Mouse (Mus musculus) MEL (cell line): Measurements from ENCODE around the gene Dcdc2b. TPM values are rescaled to one million over a fixed set of nuclear protein-coding genes. Genes with fewer than 3 reads are reported as not detected.

Experiments
- DNase-seq: peaks from one replicate; pipeline ENCODE4 v3.0.0; 2011; ENCODE audit warnings: low read depth, low spot score
- H3K27ac ChIP-seq: 2 replicates; pipeline ENCODE4 v1.5.1; 2012; ENCODE audit warnings: low read depth, mild to moderate bottlenecking, control low read depth, low read length, moderate library complexity; ENCODE audit not compliant: control insufficient read depth
- H3K27me3 ChIP-seq, 2 experiments: fragments of 150-350 bp in 1 of 2; sonication (generic) in 1 of 2; 2 replicates each; pipeline ENCODE4 v1.6.1; 2012; ENCODE audit warnings: low read length in 2 of 2, mild to moderate bottlenecking in 2 of 2, improper control_type of control experiment in 1 of 2, moderate library complexity in 1 of 2; ENCODE audit not compliant: insufficient read depth in 2 of 2, control insufficient read depth in 1 of 2
- H3K36me3 ChIP-seq, 2 experiments: 2 replicates each; pipeline ENCODE4 v1.6.1; 2012 to 2014; ENCODE audit warnings: low read length in 2 of 2, improper control_type of control experiment in 1 of 2, inconsistent platforms in 1 of 2, mild to moderate bottlenecking in 1 of 2; ENCODE audit not compliant: insufficient read depth in 2 of 2, control insufficient read depth in 1 of 2
- H3K4me1 ChIP-seq, 2 experiments: fragments of 150-350 bp in 1 of 2; sonication (generic) in 1 of 2; 2 replicates each; pipeline ENCODE4 v1.6.1; 2012; ENCODE audit warnings: low read length in 2 of 2, improper control_type of control experiment in 1 of 2, mild to moderate bottlenecking in 1 of 2; ENCODE audit not compliant: insufficient read depth in 2 of 2, control insufficient read depth in 1 of 2
- H3K4me3 ChIP-seq, 2 experiments: fragments of 150-350 bp in 1 of 2; sonication (generic) in 1 of 2; 2 replicates each; pipeline ENCODE4 v1.5.1; 2012; ENCODE audit warnings: low read depth in 2 of 2, low read length in 2 of 2, mild to moderate bottlenecking in 2 of 2, moderate library complexity in 2 of 2, control low read depth in 1 of 2, improper control_type of control experiment in 1 of 2; ENCODE audit not compliant: control insufficient read depth in 1 of 2, insufficient read depth in 1 of 2
- H3K79me2 ChIP-seq: 2 replicates; pipeline ENCODE4 v1.6.1; 2012; ENCODE audit warnings: mild to moderate bottlenecking, low read length, moderate library complexity; ENCODE audit not compliant: control insufficient read depth, poor library complexity, insufficient read depth
- H3K9ac ChIP-seq: 2 replicates; pipeline ENCODE4 v1.6.1; 2012; ENCODE audit warnings: low read depth, mild to moderate bottlenecking, control low read depth, low read length, moderate library complexity; ENCODE audit not compliant: control insufficient read depth, poor library complexity, severe bottlenecking
- H3K9me3 ChIP-seq: fragments of 150-350 bp; sonication (generic); replicated peaks from 2 replicates; pipeline ENCODE4 v1.6.1; 2012; ENCODE audit warnings: mild to moderate bottlenecking, low read length, improper control_type of control experiment, moderate library complexity; ENCODE audit not compliant: insufficient read depth
- BHLHE40 ChIP-seq: IDR thresholded peaks from 2 replicates; pipeline ENCODE4 v1.6.1; 2012; ENCODE audit warnings: low read depth, mild to moderate bottlenecking, inconsistent platforms, low read length, improper control_type of control experiment, borderline replicate concordance
- CHD2 ChIP-seq: IDR thresholded peaks from 2 replicates; pipeline ENCODE4 v1.6.1; 2011; ENCODE audit warnings: low read length, improper control_type of control experiment
- CTCF ChIP-seq, 3 experiments: IDR thresholded peaks in 2 of 3; conservative IDR thresholded peaks in 1 of 3; 2 replicates each; pipeline ENCODE4 v1.5.1; 2011 to 2012; ENCODE audit warnings: low read length in 3 of 3, low read depth in 2 of 3, mild to moderate bottlenecking in 2 of 3, improper control_type of control experiment in 1 of 3, inconsistent platforms in 1 of 3, mixed read lengths in 1 of 3, moderate library complexity in 1 of 3; ENCODE audit not compliant: control insufficient read depth in 1 of 3, insufficient read depth in 1 of 3, poor library complexity in 1 of 3, severe bottlenecking in 1 of 3
- ELF1 ChIP-seq: IDR thresholded peaks from 2 replicates; pipeline ENCODE4 v1.6.1; 2014; ENCODE audit warnings: low read depth, mild to moderate bottlenecking, inconsistent platforms, low read length, improper control_type of control experiment, moderate library complexity
- HCFC1 ChIP-seq: IDR thresholded peaks from 2 replicates; pipeline ENCODE4 v1.6.1; 2012; ENCODE audit warnings: low read depth, mild to moderate bottlenecking, inconsistent platforms, low read length, improper control_type of control experiment, moderate library complexity
- JUND ChIP-seq: IDR thresholded peaks from 2 replicates; pipeline ENCODE4 v1.6.1; 2011; ENCODE audit warnings: low read depth, mild to moderate bottlenecking, improper control_type of control experiment, low read length
- MAFK ChIP-seq: IDR thresholded peaks from 2 replicates; pipeline ENCODE4 v1.6.1; 2011; ENCODE audit warnings: low read depth, mild to moderate bottlenecking, low read length, improper control_type of control experiment, borderline replicate concordance
- MEF2A ChIP-seq: IDR thresholded peaks from 2 replicates; pipeline ENCODE4 v1.6.1; 2014; ENCODE audit warnings: low read depth, mild to moderate bottlenecking, inconsistent platforms, low read length, improper control_type of control experiment; ENCODE audit not compliant: poor library complexity, insufficient replicate concordance, severe bottlenecking; ENCODE audit errors: extremely low read depth
- MYC ChIP-seq: IDR thresholded peaks from 2 replicates; pipeline ENCODE4 v1.6.1; 2011; ENCODE audit warnings: low read depth, mild to moderate bottlenecking, low read length, improper control_type of control experiment, moderate library complexity
- NRF1 ChIP-seq: IDR thresholded peaks from 2 replicates; pipeline ENCODE4 v1.6.1; 2014; ENCODE audit warnings: low read depth, mild to moderate bottlenecking, inconsistent platforms, low read length, improper control_type of control experiment, moderate library complexity; ENCODE audit not compliant: poor library complexity, insufficient read depth, severe bottlenecking
- RAD21 ChIP-seq: IDR thresholded peaks from 2 replicates; pipeline ENCODE4 v1.6.1; 2011; ENCODE audit warnings: mild to moderate bottlenecking, low read depth, low read length, improper control_type of control experiment
- SIN3A ChIP-seq: IDR thresholded peaks from 2 replicates; pipeline ENCODE4 v1.6.1; 2012; ENCODE audit warnings: low read length, improper control_type of control experiment, inconsistent platforms
- SMC3 ChIP-seq: IDR thresholded peaks from 2 replicates; pipeline ENCODE4 v1.6.1; 2011; ENCODE audit warnings: low read depth, low read length, improper control_type of control experiment
- TAL1 ChIP-seq: IDR thresholded peaks from 2 replicates; pipeline ENCODE4 v1.6.1; 2012; ENCODE audit warnings: mild to moderate bottlenecking, inconsistent platforms, low read length, moderate library complexity, mixed read lengths
- TBP ChIP-seq: IDR thresholded peaks from 2 replicates; pipeline ENCODE4 v1.8.0; 2011; ENCODE audit warnings: low read depth, low read length, improper control_type of control experiment
- TCF12 ChIP-seq: IDR thresholded peaks from 2 replicates; pipeline ENCODE4 v1.6.1; 2014; ENCODE audit warnings: low read depth, mild to moderate bottlenecking, inconsistent platforms, low read length, improper control_type of control experiment, moderate library complexity
- USF1 ChIP-seq: IDR thresholded peaks from 2 replicates; pipeline ENCODE4 v1.6.1; 2014; ENCODE audit warnings: low read depth, mild to moderate bottlenecking, inconsistent platforms, low read length, improper control_type of control experiment, moderate library complexity
- USF2 ChIP-seq, 2 experiments: IDR thresholded peaks; 2 replicates each; pipeline ENCODE4 v1.6.1; 2011 to 2012; ENCODE audit warnings: improper control_type of control experiment in 2 of 2, low read length in 2 of 2, borderline replicate concordance in 1 of 2, inconsistent platforms in 1 of 2, low read depth in 1 of 2, mild to moderate bottlenecking in 1 of 2; ENCODE audit not compliant: insufficient read depth in 1 of 2
- ZC3H11A ChIP-seq: IDR thresholded peaks from 2 replicates; pipeline ENCODE4 v1.6.1; 2012; ENCODE audit warnings: low read depth, mild to moderate bottlenecking, inconsistent platforms, low read length, improper control_type of control experiment
- ZNF384 ChIP-seq: IDR thresholded peaks from 2 replicates; pipeline ENCODE4 v1.6.1; 2012; ENCODE audit warnings: low read depth, mild to moderate bottlenecking, inconsistent platforms, low read length, improper control_type of control experiment
- polyA plus RNA-seq, 2 experiments: library from polyadenylated mRNA; stranded (reverse) in 1 of 2; unstranded in 1 of 2; fragments of >175 nt in 1 of 2; fragments of >200 nt in 1 of 2; gene quantifications; 2 replicates each; pipeline versions ENCODE4 v1.2.1 to v1.2.4; 2012; ENCODE audit warnings: low replicate concordance in 2 of 2, low read depth in 1 of 2; ENCODE audit not compliant: insufficient read length in 2 of 2, insufficient read depth in 1 of 2, missing spikeins in 1 of 2
- total RNA-seq: library from RNA; depleted of rRNA; stranded (reverse); fragments of 300-350 nt; gene quantifications from 2 replicates; pipeline ENCODE4 v1.2.3, GENCODE M21; 2012

Gene Dcdc2b
- total and polyA plus RNA-seq, 3 experiments, result 1.3 TPM; not detected in 2

- Histone ChIP-seq H3K27me3 (no peaks in the 10 kb centered on the region), H3K79me2 (no peaks in the 10 kb centered on the region), H3K36me3 (peaks cover 0 to 6% of the 10 kb centered on the region in 2 experiments; a peak in 2 of 4 replicates), H3K27ac (no peak overlapping the region), H3K4me3 (peak overlapping the region; percentile 38 to 53), H3K4me1 (peaks cover 0 to 20% of the 10 kb centered on the region in 2 experiments; a peak in 3 of 4 replicates), H3K9me3 (no peaks in the 10 kb centered on the region), H3K9ac (peak overlapping the region; percentile 33)
- TF ChIP-seq TAL1 (no peak), CHD2 (no peak), BHLHE40 (no peak), USF2 (IDR thresholded peaks at IDR 0.05; ENCODE audit: borderline replicate concordance in 1 of 2, insufficient read depth in 1 of 2, low read depth in 1 of 2, low read length in 2 of 2) (no peak), NRF1 (no peak), RAD21 (peak; percentile 26), TCF12 (0 out of 2 replicates have a peak, but pooled peaks have one; percentile 32), ZNF384 (no peak), ELF1 (no peak), MEF2A (no peak), MYC (no peak), USF1 (no peak), SIN3A (peak; percentile 43; the same call in 1 of the 2 replicates), JUND (no peak), HCFC1 (0 out of 2 replicates have a peak, but pooled peaks have one; percentile 21), CTCF (IDR thresholded peaks at IDR 0.05 in 2 of 3, conservative IDR thresholded peaks at IDR 0.05 in 1 of 3; ENCODE audit: control insufficient read depth in 1 of 3, insufficient read depth in 1 of 3, low read depth in 2 of 3, low read length in 3 of 3, poor library complexity in 1 of 3, severe bottlenecking in 1 of 3) (peak; percentile 62 to 79 (median 69)), TBP (no peak), SMC3 (peak; percentile 43), MAFK (no peak), ZC3H11A (no peak)
- peak; percentile 71 for DNase-seq
These were observed 37.1 kb downstream of the Dcdc2b start for GRCm38 (mm10) chr4:129576863-129577491.
